Mouse (Mus musculus) lung, postnatal 0 days (tissue): ENCODE data around the gene Nacc1.

ENCODE experiments used
- CTCF ChIP-seq: IDR thresholded peaks from 2 replicates; pipeline ENCODE4 v1.5.1; 2016; ENCODE audit warnings: antibody characterized with exemption, mild to moderate bottlenecking
- EP300 ChIP-seq: IDR thresholded peaks from 2 replicates; pipeline ENCODE4 v1.6.1; 2016; ENCODE audit warnings: antibody characterized with exemption, mild to moderate bottlenecking, control low read depth

GRCm38 (mm10) chr8:84668731-84669485 is 18.8 kb downstream of the Nacc1 start:
- TF ChIP-seq CTCF, result no peak
- TF ChIP-seq EP300, result no peak
